In genomic region chr7:123065951-123066351, GRCm38 (mm10) we compare ENCODE assay signal across 8 mouse cellular contexts. TPM values are rescaled to one million over a fixed set of nuclear protein-coding genes. Genes with fewer than 3 reads are reported as not detected.
DNase-seq lines count a peak whose midpoint lies in the region; ATAC-seq lines count a peak whose summit lies in the region.

No protein-coding gene starts in this region.

- H3K4me1 ChIP-seq in embryonic facial prominence, embryonic 14.5 days (ENCODE audit: control insufficient read depth, insufficient read depth, low read length), result peaks cover 4% of the 10 kb centered on the region
- H3K4me1 ChIP-seq in embryonic facial prominence, embryonic 10.5 days, result peaks cover 29% of the 10 kb centered on the region
- peaks cover 4% of the 10 kb centered on the region; the same call in 1 of the 2 replicates for H3K4me1 ChIP-seq in lung, embryonic 16.5 days (replicated peaks; ENCODE audit: control insufficient read depth, insufficient read depth, low read length)
- H3K4me1 ChIP-seq in midbrain, embryonic 16.5 days (ENCODE audit: control insufficient read depth, insufficient read depth, low read length), result peaks cover 24% of the 10 kb centered on the region
- peaks cover 9% of the 10 kb centered on the region for H3K4me1 ChIP-seq in kidney, embryonic 16.5 days (ENCODE audit: insufficient read depth, low read length)

- H3K27ac ChIP-seq in embryonic facial prominence, embryonic 14.5 days (replicated peaks; ENCODE audit: low read depth, low read length), result no peak overlapping the region
- H3K27ac ChIP-seq in embryonic facial prominence, embryonic 10.5 days (replicated peaks), result no peak overlapping the region
- no peak overlapping the region for H3K27ac ChIP-seq in lung, embryonic 16.5 days (ENCODE audit: low read length)
- no peak overlapping the region for H3K27ac ChIP-seq in midbrain, embryonic 16.5 days (ENCODE audit: low read length)
- no peak overlapping the region for H3K27ac ChIP-seq in kidney, embryonic 16.5 days (ENCODE audit: low read length)

- ATAC-seq in embryonic facial prominence, embryonic 14.5 days (ENCODE audit: low read depth), result no peak
- no peak for ATAC-seq in lung, embryonic 16.5 days (ENCODE audit: low read depth)
- ATAC-seq in midbrain, embryonic 16.5 days, result no peak
- no peak for ATAC-seq in kidney, embryonic 16.5 days (ENCODE audit: low FRiP score, low TSS enrichment)

- 0 out of 2 replicates have a peak, but pooled peaks cover 3% of the 10 kb centered on the region for H3K9me3 ChIP-seq in embryonic facial prominence, embryonic 14.5 days (ENCODE audit: control insufficient read depth, low read length)
- no peaks in the 10 kb centered on the region for H3K9me3 ChIP-seq in embryonic facial prominence, embryonic 10.5 days
- H3K9me3 ChIP-seq in lung, embryonic 16.5 days (ENCODE audit: control insufficient read depth, low read length), result no peaks in the 10 kb centered on the region
- no peaks in the 10 kb centered on the region for H3K9me3 ChIP-seq in midbrain, embryonic 16.5 days (replicated peaks; ENCODE audit: control insufficient read depth, low read length, poor library complexity, severe bottlenecking)
- H3K9me3 ChIP-seq in kidney, embryonic 16.5 days (ENCODE audit: low read length), result 0 out of 2 replicates have a peak, but pooled peaks cover 5% of the 10 kb centered on the region

- intact Hi-C loops in heart, postnatal 36 days (cut with DNase I), result no loop called here

- peak; percentile 40 for DNase-seq in embryonic facial prominence, embryonic 14.5 days (ENCODE audit: low spot score)
- DNase-seq in embryonic facial prominence, embryonic 10.5 days (ENCODE audit: low spot score), result no peak
- DNase-seq in cerebellum, adult 9-10 months, result peak; percentile 78
- DNase-seq in heart, postnatal 36 days, result peak; percentile 32 to 34
- DNase-seq in spleen, adult 12 weeks (ENCODE audit: low spot score), result no peak

- no peak overlapping the region for H3K4me3 ChIP-seq in embryonic facial prominence, embryonic 14.5 days (ENCODE audit: low read depth, low read length)
- no peak overlapping the region for H3K4me3 ChIP-seq in embryonic facial prominence, embryonic 10.5 days
- no peak overlapping the region for H3K4me3 ChIP-seq in lung, embryonic 16.5 days (ENCODE audit: low read length)
- no peak overlapping the region for H3K4me3 ChIP-seq in midbrain, embryonic 16.5 days (ENCODE audit: low read depth, low read length)
- no peak overlapping the region for H3K4me3 ChIP-seq in kidney, embryonic 16.5 days (ENCODE audit: low read length)

- H3K4me2 ChIP-seq in embryonic facial prominence, embryonic 14.5 days (ENCODE audit: low read depth, low read length), result no peak overlapping the region
- H3K4me2 ChIP-seq in lung, embryonic 16.5 days (ENCODE audit: low read depth, low read length), result peak overlapping the region; percentile 16; the same call in 1 of the 2 replicates
- H3K4me2 ChIP-seq in midbrain, embryonic 16.5 days (ENCODE audit: low read length), result no peak overlapping the region
- H3K4me2 ChIP-seq in kidney, embryonic 16.5 days (replicated peaks; ENCODE audit: low read depth, low read length), result no peak overlapping the region

- H3K36me3 ChIP-seq in embryonic facial prominence, embryonic 14.5 days (ENCODE audit: control insufficient read depth, insufficient read depth, low read length), result no peaks in the 10 kb centered on the region
- H3K36me3 ChIP-seq in embryonic facial prominence, embryonic 10.5 days (replicated peaks), result no peaks in the 10 kb centered on the region
- no peaks in the 10 kb centered on the region for H3K36me3 ChIP-seq in lung, embryonic 16.5 days (ENCODE audit: control insufficient read depth, insufficient read depth, low read length)
- H3K36me3 ChIP-seq in midbrain, embryonic 16.5 days (ENCODE audit: control insufficient read depth, insufficient read depth, low read length), result no peaks in the 10 kb centered on the region
- no peaks in the 10 kb centered on the region for H3K36me3 ChIP-seq in kidney, embryonic 16.5 days (ENCODE audit: insufficient read depth, low read length)

- no peaks in the 10 kb centered on the region for H3K27me3 ChIP-seq in embryonic facial prominence, embryonic 14.5 days (replicated peaks; ENCODE audit: control insufficient read depth, insufficient read depth, low read length)
- peaks cover 7% of the 10 kb centered on the region; the same call in 1 of the 2 replicates for H3K27me3 ChIP-seq in embryonic facial prominence, embryonic 10.5 days (replicated peaks; ENCODE audit: low read depth, poor library complexity, severe bottlenecking)
- no peaks in the 10 kb centered on the region for H3K27me3 ChIP-seq in lung, embryonic 16.5 days (ENCODE audit: control insufficient read depth, insufficient read depth, low read depth, low read length)
- H3K27me3 ChIP-seq in midbrain, embryonic 16.5 days (ENCODE audit: control insufficient read depth, insufficient read depth, low read depth, low read length), result no peaks in the 10 kb centered on the region
- no peaks in the 10 kb centered on the region for H3K27me3 ChIP-seq in kidney, embryonic 16.5 days (ENCODE audit: insufficient read depth, low read length)

- no peak overlapping the region for H3K9ac ChIP-seq in embryonic facial prominence, embryonic 14.5 days (ENCODE audit: low read depth, low read length)
- no peak overlapping the region for H3K9ac ChIP-seq in lung, embryonic 16.5 days (ENCODE audit: low read length)
- H3K9ac ChIP-seq in midbrain, embryonic 16.5 days (ENCODE audit: low read depth, low read length), result no peak overlapping the region
- H3K9ac ChIP-seq in kidney, embryonic 16.5 days (replicated peaks; ENCODE audit: low read length), result no peak overlapping the region

- WGBS in embryonic facial prominence, embryonic 14.5 days, result 85% methylated on average over 13 of the region's 13 CpGs
- WGBS in embryonic facial prominence, embryonic 10.5 days, result 93% methylated on average over 13 of the region's 13 CpGs
- WGBS in lung, embryonic 16.5 days, result 70% methylated on average over 13 of the region's 13 CpGs
- WGBS in midbrain, embryonic 16.5 days, result 90% methylated on average over 13 of the region's 13 CpGs
- 90% methylated on average over 13 of the region's 13 CpGs for WGBS in kidney, embryonic 16.5 days

RNA-seq across cellular contexts. Expression of gene Tnrc6a, which starts 57.7 kb away (rescaled TPM):
- polyA plus RNA-seq in embryonic facial prominence, embryonic 14.5 days (2014; fragmentation: Nextera tagmentation; extraction: Ambion mirVana), result 35.6 and 38.2 TPM in 2 replicates
- 60.6 and 61.5 TPM in 2 replicates for polyA plus RNA-seq in embryonic facial prominence, embryonic 10.5 days (2016; fragmentation: Nextera tagmentation; extraction: Ambion mirVana)
- total RNA-seq in heart, postnatal 36 days (2021), result 10 to 100 TPM; 32.6 to 36.9 TPM
- polyA plus RNA-seq in lung, embryonic 16.5 days (2015; fragmentation: Nextera tagmentation; extraction: Ambion mirVana), result 41.9 and 43.8 TPM in 2 replicates
- 44.7 and 50.8 TPM in 2 replicates for polyA plus RNA-seq in midbrain, embryonic 16.5 days (2015; fragmentation: Nextera tagmentation; extraction: Ambion mirVana)
- polyA plus RNA-seq in kidney, embryonic 16.5 days (2015; fragmentation: Nextera tagmentation; extraction: Ambion mirVana), result 34.9 and 47.1 TPM in 2 replicates

Comparison
In these comparisons a context has a peak if more than half of its experiments do, and no peak if none do; other contexts are left out.
1. DNase-seq: peak in embryonic facial prominence, embryonic 14.5 days (single experiment), cerebellum, adult 9-10 months (single experiment) and heart, postnatal 36 days (2 of 2); none in embryonic facial prominence, embryonic 10.5 days (single experiment) and spleen, adult 12 weeks (single experiment).